Mouse (Mus musculus) intestine, embryonic 16.5 days (tissue): Measurements from ENCODE around the gene Epha7. TPM values are rescaled to one million over a fixed set of nuclear protein-coding genes. Genes with fewer than 3 reads are reported as not detected.

Experiments
- ATAC-seq: fragments of 200-750 bp; cut with Nextera tagmentation; 2 replicates; pipeline ENCODE4 v1.8.0; 2017; ENCODE audit warnings: moderate TSS enrichment, moderate library complexity
- H3K27ac ChIP-seq: fragments of 300-500 bp; sonication (generic); 2 replicates; pipeline ENCODE4 v1.5.1; 2014; ENCODE audit warnings: mild to moderate bottlenecking, low read length
- H3K27me3 ChIP-seq: fragments of 300-500 bp; sonication (generic); replicated peaks from 2 replicates; pipeline ENCODE4 v1.6.1; 2014; ENCODE audit warnings: low read length, control low read depth, mixed read lengths; ENCODE audit not compliant: control insufficient read depth, insufficient read depth
- H3K36me3 ChIP-seq: fragments of 300-500 bp; sonication (generic); 2 replicates; pipeline ENCODE4 v1.6.1; 2014; ENCODE audit warnings: low read length, control low read depth; ENCODE audit not compliant: control insufficient read depth, insufficient read depth
- H3K4me1 ChIP-seq: fragments of 300-500 bp; sonication (generic); 2 replicates; pipeline ENCODE4 v1.6.1; 2014; ENCODE audit warnings: low read length, control low read depth, mixed read lengths; ENCODE audit not compliant: control insufficient read depth, insufficient read depth
- H3K4me2 ChIP-seq: fragments of 300-500 bp; sonication (generic); 2 replicates; pipeline ENCODE4 v1.6.1; 2014; ENCODE audit warnings: low read depth, low read length, control low read depth
- H3K4me3 ChIP-seq: fragments of 300-500 bp; sonication (generic); 2 replicates; pipeline ENCODE4 v1.5.1; 2014; ENCODE audit warnings: mild to moderate bottlenecking, low read length
- H3K9ac ChIP-seq: fragments of 300-500 bp; sonication (generic); 2 replicates; pipeline ENCODE4 v1.6.1; 2014; ENCODE audit warnings: low read depth, low read length
- H3K9me3 ChIP-seq: fragments of 300-500 bp; sonication (generic); 2 replicates; pipeline ENCODE4 v1.6.1; 2016; ENCODE audit warnings: low read length, control low read depth; ENCODE audit not compliant: control insufficient read depth
- WGBS: fragments of 180-500 bp; shearing (Covaris S2); extraction: QIAGEN DNeasy Blood & Tissue Kit; methylation state at CpG from one replicate; pipeline ENCODE4 v1.1.7; 2014; 5-methylcytosine and 5-hydroxymethylcytosine counted together
- polyA plus RNA-seq: library from polyadenylated mRNA; unstranded; fragments of >200 nt; fragmentation: Nextera tagmentation; extraction: Ambion mirVana; gene quantifications from 2 replicates; pipeline ENCODE4 v1.2.1, GENCODE M21; 2015

Epha7 gene
- polyA plus RNA-seq, 1 experiment from 2014 or later = 16.3 TPM

GRCm38 (mm10) chr4:28890102-28890501, 77.2 kb downstream of the Epha7 start:
- no peaks in the 10 kb centered on the region for H3K4me1 ChIP-seq
- no peak overlapping the region for H3K4me2 ChIP-seq
- no peaks in the 10 kb centered on the region for H3K9me3 ChIP-seq
- peak; percentile 21; the same call in 1 of the 2 replicates for ATAC-seq
- H3K27me3 ChIP-seq = no peaks in the 10 kb centered on the region
- H3K36me3 ChIP-seq = no peaks in the 10 kb centered on the region
- H3K9ac ChIP-seq = no peak overlapping the region
- WGBS = 24% methylated on average over 3 of the region's 3 CpGs
- H3K27ac ChIP-seq = no peak overlapping the region
- H3K4me3 ChIP-seq = no peak overlapping the region

- Histone ChIP-seq H3K4me1 (no peaks in the 10 kb centered on the region), H3K36me3 (no peaks in the 10 kb centered on the region), H3K27ac (no peak overlapping the region), H3K4me3 (no peak overlapping the region), H3K9ac (no peak overlapping the region), H3K9me3 (no peaks in the 10 kb centered on the region), H3K27me3 (no peaks in the 10 kb centered on the region), H3K4me2 (no peak overlapping the region)
- WGBS = 84% methylated on average over 7 of the region's 7 CpGs
- no peak for ATAC-seq
Measured at GRCm38 (mm10) chr4:28895480-28895879, 82.5 kb downstream of the Epha7 start.

- Histone ChIP-seq H3K9me3 (no peaks in the 10 kb centered on the region), H3K4me2 (no peak overlapping the region), H3K4me1 (no peaks in the 10 kb centered on the region), H3K27ac (no peak overlapping the region), H3K4me3 (no peak overlapping the region), H3K27me3 (no peaks in the 10 kb centered on the region), H3K9ac (no peak overlapping the region), H3K36me3 (no peaks in the 10 kb centered on the region)
- ATAC-seq = no peak
- WGBS = 94% methylated on average over 4 of the region's 4 CpGs
Measured at GRCm38 (mm10) chr4:28899373-28899772, 86.4 kb downstream of the Epha7 start.

- H3K4me3 ChIP-seq = no peak overlapping the region
- H3K9me3 ChIP-seq = no peaks in the 10 kb centered on the region
- H3K4me2 ChIP-seq = no peak overlapping the region
- no peaks in the 10 kb centered on the region for H3K36me3 ChIP-seq
- H3K27me3 ChIP-seq = no peaks in the 10 kb centered on the region
- WGBS = 91% methylated on average over 11 of the region's 11 CpGs
- H3K27ac ChIP-seq = no peak overlapping the region
- no peaks in the 10 kb centered on the region for H3K4me1 ChIP-seq
- no peak overlapping the region for H3K9ac ChIP-seq
- ATAC-seq = no peak
Measured at GRCm38 (mm10) chr4:28899783-28900182, 86.9 kb downstream of the Epha7 start.

- whole genome bisulfite sequencing = 91% methylated on average over 5 of the region's 5 CpGs
- H3K9ac ChIP-seq = no peak overlapping the region
- no peaks in the 10 kb centered on the region for H3K4me1 ChIP-seq
- no peak overlapping the region for H3K4me3 ChIP-seq
- no peak for ATAC-seq
- no peak overlapping the region for H3K27ac ChIP-seq
- H3K4me2 ChIP-seq = no peak overlapping the region
- no peaks in the 10 kb centered on the region for H3K9me3 ChIP-seq
- no peaks in the 10 kb centered on the region for H3K27me3 ChIP-seq
- H3K36me3 ChIP-seq = no peaks in the 10 kb centered on the region
Measured at GRCm38 (mm10) chr4:28901496-28901895, 88.6 kb downstream of the Epha7 start.

- H3K9ac ChIP-seq = no peak overlapping the region
Measured at GRCm38 (mm10) chr4:28902004-28902704, 89.2 kb downstream of the Epha7 start.

GRCm38 (mm10) chr4:28906985-28907384, 94.1 kb downstream of the Epha7 start:
- 90% methylated on average over 2 of the region's 2 CpGs for WGBS
- H3K9ac ChIP-seq = no peak overlapping the region
- no peak overlapping the region for H3K4me3 ChIP-seq
- no peaks in the 10 kb centered on the region for H3K27me3 ChIP-seq
- no peak overlapping the region for H3K4me2 ChIP-seq
- H3K27ac ChIP-seq = no peak overlapping the region
- no peaks in the 10 kb centered on the region for H3K4me1 ChIP-seq
- no peak for ATAC-seq
- no peaks in the 10 kb centered on the region for H3K9me3 ChIP-seq
- H3K36me3 ChIP-seq = no peaks in the 10 kb centered on the region

More at GRCm38 (mm10) chr4:28902004-28902704, 89.2 kb downstream of the Epha7 start:
- no peak for ATAC-seq
- no peak overlapping the region for H3K27ac ChIP-seq
- 92% methylated on average over 4 of the region's 4 CpGs for WGBS
- no peaks in the 10 kb centered on the region for H3K36me3 ChIP-seq
- H3K4me3 ChIP-seq = no peak overlapping the region
- H3K4me2 ChIP-seq = no peak overlapping the region
- H3K27me3 ChIP-seq = no peaks in the 10 kb centered on the region
- H3K9me3 ChIP-seq = no peaks in the 10 kb centered on the region
- no peaks in the 10 kb centered on the region for H3K4me1 ChIP-seq

GRCm38 (mm10) chr4:28910127-28910526, 97.2 kb downstream of the Epha7 start:
- H3K4me2 ChIP-seq = no peak overlapping the region
- no peak overlapping the region for H3K9ac ChIP-seq
- ATAC-seq = no peak
- H3K9me3 ChIP-seq = no peaks in the 10 kb centered on the region
- H3K4me3 ChIP-seq = no peak overlapping the region
- no peaks in the 10 kb centered on the region for H3K36me3 ChIP-seq
- H3K27ac ChIP-seq = no peak overlapping the region
- 82% methylated on average over 4 of the region's 4 CpGs for WGBS
- H3K4me1 ChIP-seq = no peaks in the 10 kb centered on the region
- no peaks in the 10 kb centered on the region for H3K27me3 ChIP-seq

GRCm38 (mm10) chr4:28912028-28912427, 99.1 kb downstream of the Epha7 start:
- H3K4me2 ChIP-seq = no peak overlapping the region
- no peak overlapping the region for H3K27ac ChIP-seq
- no peak overlapping the region for H3K4me3 ChIP-seq
- no peaks in the 10 kb centered on the region for H3K27me3 ChIP-seq
- ATAC-seq = no peak
- no peaks in the 10 kb centered on the region for H3K9me3 ChIP-seq
- 87% methylated on average over 2 of the region's 2 CpGs for WGBS
- no peaks in the 10 kb centered on the region for H3K36me3 ChIP-seq
- H3K9ac ChIP-seq = no peak overlapping the region
- no peaks in the 10 kb centered on the region for H3K4me1 ChIP-seq

- no peak for ATAC-seq
- no peak overlapping the region for H3K27ac ChIP-seq
- no peak overlapping the region for H3K4me2 ChIP-seq
- WGBS = 71% methylated on average over 2 of the region's 2 CpGs
- H3K4me3 ChIP-seq = no peak overlapping the region
- H3K4me1 ChIP-seq = no peaks in the 10 kb centered on the region
- H3K9ac ChIP-seq = no peak overlapping the region
- no peaks in the 10 kb centered on the region for H3K9me3 ChIP-seq
- no peaks in the 10 kb centered on the region for H3K36me3 ChIP-seq
- no peaks in the 10 kb centered on the region for H3K27me3 ChIP-seq
Measured at GRCm38 (mm10) chr4:28913613-28914012, 100.7 kb downstream of the Epha7 start.
